Mouse (Mus musculus): ENCODE results near the gene Rab11fip3. TPM values are rescaled to one million over a fixed set of nuclear protein-coding genes. Genes with fewer than 3 reads are reported as not detected.

The Rab11fip3 gene
- polyA plus RNA-seq, 1 experiment from 2014 or later: 19.5 TPM

DNA sequence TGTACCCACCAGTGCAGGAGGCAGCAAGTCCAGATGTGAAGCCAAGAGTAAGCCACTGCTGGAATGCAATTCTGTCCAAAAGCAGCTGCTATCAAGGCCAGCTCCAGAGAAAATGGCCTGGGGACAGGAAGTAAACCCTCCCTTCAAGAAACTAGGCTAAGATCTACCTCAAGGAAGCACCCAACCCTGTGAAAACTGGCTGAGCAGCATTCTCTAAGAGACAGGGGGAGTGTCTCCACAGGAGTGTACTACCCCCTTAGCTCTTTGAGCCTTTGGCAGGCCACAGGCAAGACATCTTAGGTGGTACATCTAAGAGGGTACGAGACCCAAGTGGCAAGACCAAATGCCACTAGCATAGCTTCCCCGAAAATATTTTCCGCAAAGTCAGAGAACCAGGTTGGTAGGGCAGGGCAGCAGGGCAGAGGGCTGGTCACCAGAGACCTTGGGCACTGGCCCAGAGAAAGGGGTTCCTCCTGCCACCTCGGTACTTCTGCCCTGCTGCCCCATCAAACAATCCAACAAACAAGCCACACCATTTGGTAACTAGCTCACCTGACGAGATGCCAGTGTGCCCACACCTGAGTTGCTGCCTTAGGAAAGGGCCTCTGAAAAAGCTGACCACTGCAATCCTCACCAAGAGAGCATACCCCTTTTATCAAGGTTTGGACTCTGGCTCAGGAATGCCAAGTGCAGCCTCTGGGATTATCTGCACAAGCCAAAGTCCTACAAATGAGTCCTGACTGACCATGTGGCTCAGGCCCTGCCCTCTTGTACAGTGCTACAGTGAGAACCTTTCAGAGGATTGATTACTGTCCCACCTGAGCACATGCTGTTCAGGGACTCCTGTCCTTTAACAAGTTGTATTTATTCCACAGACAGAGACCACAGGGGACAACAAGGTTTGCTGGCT is 89.3 kb downstream of the Rab11fip3 start:
- no peak overlapping the region for H3K4me2 ChIP-seq (replicated peaks)
- no peaks in the 10 kb centered on the region for H3K27me3 ChIP-seq
- H3K27ac ChIP-seq: no peak overlapping the region
- H3K4me3 ChIP-seq: no peak overlapping the region
- ATAC-seq (ENCODE audit: low FRiP score, low read depth): no peak
- H3K4me1 ChIP-seq: peaks cover 26% of the 10 kb centered on the region
- 76% methylated on average over 5 of the region's 5 CpGs for WGBS
- peaks cover 9% of the 10 kb centered on the region; the same call in 1 of the 2 replicates for H3K36me3 ChIP-seq
- H3K9me3 ChIP-seq: no peaks in the 10 kb centered on the region
- H3K9ac ChIP-seq: no peak overlapping the region

DNA sequence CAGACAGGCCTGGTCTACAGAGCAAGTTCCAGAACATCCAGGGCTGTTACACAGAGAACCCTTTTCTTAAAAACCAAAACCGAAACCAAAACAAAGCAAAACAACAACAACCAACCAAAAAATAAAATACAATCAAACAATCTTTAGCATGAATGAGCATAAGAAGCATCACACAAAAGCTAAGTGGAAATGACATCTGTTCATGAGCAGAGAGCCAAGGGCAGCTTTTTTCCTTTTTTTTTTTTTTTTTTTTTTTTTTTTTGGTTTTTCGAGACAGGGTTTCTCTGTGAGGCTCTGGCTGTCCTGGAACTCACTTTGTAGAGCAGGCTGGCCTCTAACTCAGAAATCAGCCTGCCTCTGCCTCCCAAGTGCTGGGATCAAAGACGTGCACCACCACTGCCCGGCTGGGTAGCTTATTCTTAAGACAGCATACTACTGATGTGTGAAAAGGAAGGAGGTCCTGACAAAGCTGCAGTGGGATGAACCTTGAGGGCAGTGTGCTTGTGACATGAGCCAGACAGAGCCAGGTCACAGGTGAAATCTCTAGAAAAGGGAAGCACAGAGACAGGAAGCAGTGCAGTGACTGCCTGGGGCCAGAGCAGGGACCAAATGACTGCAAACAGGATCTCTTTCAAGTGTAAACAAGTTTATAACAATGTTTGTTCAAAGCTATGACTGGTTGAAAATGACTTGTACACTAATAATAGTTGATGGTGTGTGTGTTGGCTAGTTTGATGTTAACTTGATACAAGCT is 98.2 kb downstream of the Rab11fip3 start:
- no peak overlapping the region for H3K9ac ChIP-seq
- no peak overlapping the region for H3K4me3 ChIP-seq
- no peaks in the 10 kb centered on the region for H3K9me3 ChIP-seq
- peaks cover 27% of the 10 kb centered on the region for H3K4me1 ChIP-seq
- ATAC-seq (ENCODE audit: low FRiP score, low read depth): no peak
- H3K36me3 ChIP-seq: peaks cover 12% of the 10 kb centered on the region; the same call in 1 of the 2 replicates
- no peak overlapping the region for H3K4me2 ChIP-seq (replicated peaks)
- no peak overlapping the region for H3K27ac ChIP-seq
- 85% methylated on average over 4 of the region's 4 CpGs for WGBS
- H3K27me3 ChIP-seq: no peaks in the 10 kb centered on the region

DNA sequence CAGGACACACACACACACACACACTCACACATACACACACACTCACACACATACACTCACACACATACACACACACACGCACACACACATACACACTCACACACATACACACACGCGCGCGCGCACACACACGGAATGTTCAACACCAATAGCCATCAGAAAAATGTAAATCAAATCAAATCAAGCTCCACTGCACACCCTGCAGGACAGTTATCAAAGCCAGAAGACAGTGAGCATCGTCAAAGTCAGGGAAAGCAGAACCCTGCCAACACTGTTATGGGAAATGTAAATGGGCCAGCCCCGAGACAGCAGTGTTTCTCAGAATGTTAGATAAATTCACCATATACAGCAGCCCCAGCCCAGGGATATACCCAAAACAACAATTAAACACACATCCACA is 98.9 kb downstream of the Rab11fip3 start:
- Histone ChIP-seq H3K36me3 (peaks cover 12% of the 10 kb centered on the region; the same call in 1 of the 2 replicates), H3K9ac (no peak overlapping the region), H3K4me1 (peaks cover 27% of the 10 kb centered on the region), H3K9me3 (no peaks in the 10 kb centered on the region), H3K27ac (no peak overlapping the region), H3K4me2 (replicated peaks) (no peak overlapping the region), H3K4me3 (no peak overlapping the region), H3K27me3 (no peaks in the 10 kb centered on the region)
- no peak for ATAC-seq (ENCODE audit: low FRiP score, low read depth)
- 95% methylated on average over 9 of the region's 9 CpGs for WGBS

DNA sequence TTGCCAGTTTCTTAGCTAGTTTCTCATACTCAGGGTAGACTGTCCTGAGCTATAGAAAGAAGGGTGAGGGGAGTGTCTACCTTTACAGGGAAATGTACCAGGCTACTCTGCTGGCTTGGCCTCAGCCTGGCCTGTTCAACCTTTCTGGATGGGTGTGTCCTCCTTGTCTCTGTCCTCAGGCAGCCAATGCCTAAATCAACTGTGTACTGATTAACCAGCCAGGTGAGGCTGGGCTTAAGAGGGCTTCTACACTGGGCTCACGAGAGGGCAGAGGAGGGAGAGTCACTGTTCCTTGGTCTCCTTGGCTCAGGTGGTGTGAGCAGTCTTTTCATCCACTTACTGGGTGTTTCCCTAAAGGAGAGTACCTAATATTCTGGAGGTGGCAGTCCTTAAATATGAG is 101.2 kb downstream of the Rab11fip3 start:
- 64% methylated on average over 1 of the region's 1 CpGs for WGBS
- Histone ChIP-seq H3K9me3 (no peaks in the 10 kb centered on the region), H3K27ac (no peak overlapping the region), H3K9ac (no peak overlapping the region), H3K27me3 (no peaks in the 10 kb centered on the region), H3K4me2 (replicated peaks) (no peak overlapping the region), H3K4me3 (no peak overlapping the region), H3K4me1 (peaks cover 14% of the 10 kb centered on the region), H3K36me3 (peaks cover 30% of the 10 kb centered on the region)
- ATAC-seq (ENCODE audit: low FRiP score, low read depth): no peak

DNA sequence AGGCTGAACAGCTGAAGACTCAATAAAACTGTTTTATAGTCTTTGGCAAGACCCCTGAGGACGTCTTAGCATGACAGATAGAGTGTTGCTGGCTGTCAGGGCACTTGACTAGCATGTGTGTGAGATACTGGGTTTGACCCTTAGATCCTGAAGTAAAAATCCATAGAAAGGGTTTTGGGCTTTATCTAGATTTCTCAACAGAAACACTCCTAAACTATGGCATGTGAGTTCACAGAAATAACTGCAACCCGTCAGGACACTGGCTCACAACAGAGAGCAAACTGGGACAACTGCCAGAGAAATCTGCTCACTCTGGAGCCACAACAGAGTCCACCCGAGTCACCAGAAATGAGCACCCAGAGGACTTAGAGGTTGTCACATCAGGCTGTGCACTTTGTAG is 101.7 kb downstream of the Rab11fip3 start:
- Histone ChIP-seq H3K27me3 (no peaks in the 10 kb centered on the region), H3K9ac (no peak overlapping the region), H3K4me1 (peaks cover 11% of the 10 kb centered on the region), H3K27ac (no peak overlapping the region), H3K36me3 (peaks cover 30% of the 10 kb centered on the region), H3K9me3 (no peaks in the 10 kb centered on the region), H3K4me2 (replicated peaks) (no peak overlapping the region), H3K4me3 (no peak overlapping the region)
- no peak for ATAC-seq (ENCODE audit: low FRiP score, low read depth)
- WGBS: 27% methylated on average over 3 of the region's 3 CpGs

DNA sequence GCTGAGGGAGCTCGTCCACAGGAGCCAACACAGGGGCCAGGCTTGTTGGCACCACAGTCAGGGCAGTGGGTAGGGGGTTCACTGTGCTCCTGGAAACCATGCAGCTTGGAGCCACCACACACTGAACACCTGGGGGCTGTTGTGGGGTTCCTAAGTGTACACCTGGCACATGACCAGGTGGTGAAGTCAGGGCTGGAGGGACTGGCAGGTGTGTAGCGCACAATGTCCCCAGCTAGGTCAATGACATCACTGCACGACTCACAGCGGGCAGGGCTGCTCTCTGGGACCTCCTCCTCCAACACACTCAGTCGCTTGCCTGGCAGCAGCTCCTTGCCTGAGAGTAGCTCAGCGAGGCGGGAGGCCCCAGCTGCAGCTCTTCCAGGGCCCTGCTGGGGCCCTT is 105.1 kb downstream of the Rab11fip3 start:
- Histone ChIP-seq H3K27ac (no peak overlapping the region), H3K4me2 (replicated peaks) (no peak overlapping the region), H3K4me3 (no peak overlapping the region), H3K27me3 (no peaks in the 10 kb centered on the region), H3K9ac (no peak overlapping the region), H3K36me3 (peaks cover 59% of the 10 kb centered on the region), H3K9me3 (no peaks in the 10 kb centered on the region), H3K4me1 (peaks cover 11% of the 10 kb centered on the region)
- ATAC-seq (ENCODE audit: low FRiP score, low read depth): no peak
- WGBS: 86% methylated on average over 7 of the region's 7 CpGs

DNA sequence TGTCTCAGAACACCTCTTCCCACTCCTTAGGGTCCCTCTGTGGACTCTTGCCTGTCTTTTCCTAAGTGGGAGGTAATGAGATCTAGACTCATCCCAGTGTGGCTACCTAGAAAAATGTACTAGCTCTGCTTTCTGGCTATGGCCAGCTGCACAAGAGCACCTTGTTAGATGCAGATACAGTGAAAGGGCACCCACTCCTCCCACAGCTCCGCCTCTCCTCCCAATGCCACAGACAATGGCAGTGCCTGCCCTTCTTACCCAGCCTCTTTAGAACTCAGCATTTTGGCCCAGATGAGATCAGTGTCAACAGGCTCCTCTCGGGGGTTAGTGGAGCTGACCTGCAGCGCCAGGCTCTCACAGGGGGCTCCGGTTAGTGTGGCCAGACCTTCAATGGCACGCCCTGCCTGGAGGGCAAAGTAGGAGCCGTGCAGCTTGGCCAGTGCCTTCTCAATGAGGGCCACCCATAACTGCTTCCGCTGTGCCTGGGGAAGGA is 106.9 kb downstream of the Rab11fip3 start:
- Histone ChIP-seq H3K9me3 (no peaks in the 10 kb centered on the region), H3K4me1 (peaks cover 2% of the 10 kb centered on the region), H3K9ac (no peak overlapping the region), H3K4me3 (no peak overlapping the region), H3K4me2 (replicated peaks) (no peak overlapping the region), H3K27ac (no peak overlapping the region), H3K27me3 (no peaks in the 10 kb centered on the region), H3K36me3 (peaks cover 78% of the 10 kb centered on the region)
- 94% methylated on average over 7 of the region's 7 CpGs for WGBS
- ATAC-seq (ENCODE audit: low FRiP score, low read depth): no peak

DNA sequence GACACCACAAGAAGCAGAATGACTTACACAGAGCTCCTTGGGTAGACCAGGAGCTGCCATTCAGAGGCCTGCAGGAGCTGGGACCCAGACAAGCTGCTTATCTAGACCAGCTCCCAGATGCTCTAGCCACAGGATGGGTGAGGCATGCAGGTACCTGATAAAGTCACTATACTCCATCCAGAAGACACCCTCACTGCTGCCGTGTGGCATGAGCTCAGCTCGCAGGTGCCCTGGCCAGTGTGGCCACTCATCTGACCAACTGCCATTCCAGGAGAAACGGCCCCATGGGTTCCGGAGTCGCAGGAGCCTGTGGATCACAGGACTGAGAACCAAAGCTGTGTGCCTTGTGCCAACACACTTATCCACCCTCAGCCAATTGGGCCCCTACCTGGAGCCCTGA is 107.8 kb downstream of the Rab11fip3 start:
- H3K9me3 ChIP-seq: no peaks in the 10 kb centered on the region
- peaks cover 80% of the 10 kb centered on the region for H3K36me3 ChIP-seq
- no peaks in the 10 kb centered on the region for H3K4me1 ChIP-seq
- no peak overlapping the region for H3K4me2 ChIP-seq (replicated peaks)
- 95% methylated on average over 5 of the region's 5 CpGs for WGBS
- H3K4me3 ChIP-seq: no peak overlapping the region
- ATAC-seq (ENCODE audit: low FRiP score, low read depth): no peak
- no peak overlapping the region for H3K27ac ChIP-seq
- H3K27me3 ChIP-seq: no peaks in the 10 kb centered on the region
- H3K9ac ChIP-seq: no peak overlapping the region

DNA sequence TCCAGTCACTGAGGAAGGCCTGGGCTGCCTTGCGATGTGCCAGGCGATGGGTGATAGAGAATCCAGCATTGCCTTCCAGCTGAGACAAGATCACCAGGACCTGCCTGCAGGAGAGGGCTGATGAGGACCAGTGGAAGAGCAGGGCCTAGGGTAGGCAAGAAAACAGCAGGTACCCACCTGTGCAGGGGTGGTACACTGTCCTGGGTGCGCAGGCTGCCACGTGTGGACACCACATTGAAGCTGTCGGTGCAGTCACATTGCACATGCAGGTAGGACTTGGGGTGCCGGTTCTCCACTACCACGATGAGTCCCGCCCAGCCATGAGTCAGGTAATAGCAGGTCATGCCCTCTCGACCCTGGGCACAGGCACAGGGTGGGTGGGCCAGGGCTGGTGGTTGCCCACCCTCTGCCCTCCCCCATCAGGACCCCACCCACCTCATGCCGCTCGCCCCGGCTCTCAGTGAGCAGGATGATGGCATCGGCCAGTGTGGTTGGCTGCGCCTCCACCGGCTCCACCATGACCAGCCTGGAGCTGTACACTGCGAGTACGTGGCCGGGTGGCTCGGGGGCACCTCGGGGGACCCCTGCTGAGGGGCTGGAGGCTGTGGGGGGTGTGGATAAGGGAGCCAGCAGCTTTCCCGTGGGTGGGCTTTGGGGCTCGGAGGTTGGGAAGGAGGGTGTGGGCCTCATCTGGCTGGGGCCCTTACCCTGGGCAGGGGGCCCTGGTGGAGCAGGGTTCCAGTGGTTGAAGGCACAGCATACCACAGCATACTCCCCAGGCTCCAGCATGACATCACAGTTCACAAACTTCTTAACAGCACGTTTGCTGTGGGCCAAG is 109.5 kb downstream of the Rab11fip3 start:
- no peak for ATAC-seq (ENCODE audit: low FRiP score, low read depth)
- peaks cover 76% of the 10 kb centered on the region for H3K36me3 ChIP-seq

DNA sequence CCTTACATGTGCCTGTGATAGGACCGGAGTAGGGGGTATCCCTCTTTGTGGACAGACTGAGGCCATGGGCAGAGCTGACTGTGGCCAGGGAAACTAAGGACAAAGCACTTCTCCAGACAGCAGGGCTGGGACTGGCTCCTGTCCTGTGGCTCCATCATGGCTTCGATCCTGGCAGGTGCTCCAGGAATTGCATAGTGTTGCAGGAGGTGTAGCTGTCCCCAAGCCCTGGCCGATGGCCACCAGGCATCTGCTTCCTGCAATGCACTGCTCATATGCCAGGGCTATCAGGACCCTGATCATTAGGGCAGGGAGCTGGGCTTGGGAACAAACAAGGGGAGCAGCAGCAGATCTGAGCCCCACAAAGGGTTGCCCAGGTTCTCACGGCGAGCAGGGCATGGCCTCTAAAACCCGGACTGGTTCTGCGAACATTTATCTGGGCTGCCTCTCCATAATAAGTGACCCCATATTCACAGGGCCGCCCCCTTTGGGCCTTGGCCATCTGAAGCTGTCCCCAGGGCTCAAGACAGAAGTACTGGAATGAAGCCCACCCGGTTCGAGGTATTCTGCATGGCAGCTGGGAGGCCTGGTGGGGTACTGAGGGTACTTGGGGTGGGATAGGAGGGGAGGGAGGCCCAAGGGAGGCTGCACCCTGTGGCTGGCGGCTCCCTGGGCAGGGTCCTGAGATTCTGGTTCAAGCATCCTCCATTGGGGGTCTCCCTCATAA is 110.4 kb downstream of the Rab11fip3 start:
- H3K9ac ChIP-seq: no peak overlapping the region
- 95% methylated on average over 11 of the region's 11 CpGs for WGBS
- no peak for ATAC-seq (ENCODE audit: low FRiP score, low read depth)
- no peak overlapping the region for H3K4me2 ChIP-seq (replicated peaks)
- peaks cover 66% of the 10 kb centered on the region for H3K36me3 ChIP-seq
- H3K4me1 ChIP-seq: no peaks in the 10 kb centered on the region
- peaks cover 8% of the 10 kb centered on the region for H3K27me3 ChIP-seq
- no peak overlapping the region for H3K4me3 ChIP-seq
- no peak overlapping the region for H3K27ac ChIP-seq
- no peaks in the 10 kb centered on the region for H3K9me3 ChIP-seq

More for the DNA sequence above, 109.5 kb downstream of the Rab11fip3 start:
- peaks cover under 1% of the 10 kb centered on the region; the same call in 1 of the 2 replicates for H3K27me3 ChIP-seq
- no peak overlapping the region for H3K4me3 ChIP-seq
- H3K4me1 ChIP-seq: no peaks in the 10 kb centered on the region
- no peak overlapping the region for H3K4me2 ChIP-seq (replicated peaks)
- WGBS: 93% methylated on average over 23 of the region's 23 CpGs
- H3K9me3 ChIP-seq: no peaks in the 10 kb centered on the region
- H3K9ac ChIP-seq: no peak overlapping the region
- H3K27ac ChIP-seq: no peak overlapping the region

DNA sequence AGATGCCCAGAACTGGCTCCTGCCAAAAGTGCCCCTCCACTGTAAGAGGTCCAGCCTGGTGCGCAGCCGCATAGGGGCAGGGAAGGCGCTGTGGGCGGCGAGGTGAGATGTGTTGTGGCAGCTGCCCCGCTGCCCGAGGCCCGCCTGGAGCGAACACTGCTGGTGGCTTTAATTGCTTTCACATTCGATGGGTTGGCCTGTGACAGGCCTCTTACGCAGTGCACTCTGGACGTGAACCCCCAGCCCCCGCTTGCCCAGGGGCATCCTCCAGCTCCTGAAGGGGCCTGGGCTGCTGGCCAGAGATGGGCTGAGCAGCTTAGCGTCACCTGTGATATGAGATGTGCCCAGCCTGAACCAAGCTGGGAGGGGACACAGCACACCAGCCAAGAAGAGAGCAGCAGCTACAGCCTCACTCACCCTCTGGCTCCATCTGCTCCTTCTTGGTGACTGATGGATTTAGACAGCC is 111.7 kb downstream of the Rab11fip3 start:
- WGBS: 75% methylated on average over 14 of the region's 14 CpGs
- Histone ChIP-seq H3K4me3 (no peak overlapping the region), H3K9ac (no peak overlapping the region), H3K9me3 (no peaks in the 10 kb centered on the region), H3K27me3 (peaks cover 21% of the 10 kb centered on the region), H3K4me1 (no peaks in the 10 kb centered on the region), H3K36me3 (peaks cover 53% of the 10 kb centered on the region), H3K4me2 (replicated peaks) (no peak overlapping the region), H3K27ac (no peak overlapping the region)
- ATAC-seq (ENCODE audit: low FRiP score, low read depth): no peak
